Mouse (Mus musculus) embryonic fibroblast, embryonic 13.5 days (primary cell): ENCODE measurements around the gene Fcmr. TPM values are rescaled to one million over a fixed set of nuclear protein-coding genes. Genes with fewer than 3 reads are reported as not detected.
A peak's percentile ranks its signal among the peaks of the same experiment; 100 is the strongest.

ENCODE experiments used
- H3K27ac ChIP-seq: 2 replicates; pipeline ENCODE4 v1.5.1; 2012; ENCODE audit warnings: low read length, control low read depth, inconsistent platforms; ENCODE audit not compliant: insufficient read depth
- H3K4me1 ChIP-seq: 2 replicates; pipeline ENCODE4 v1.6.1; 2011; ENCODE audit warnings: low read length; ENCODE audit not compliant: control insufficient read depth, insufficient read depth
- H3K4me3 ChIP-seq: 2 replicates; pipeline ENCODE4 v1.5.1; 2011; ENCODE audit warnings: mild to moderate bottlenecking, control low read depth, low read length; ENCODE audit not compliant: insufficient read depth
- CTCF ChIP-seq: IDR thresholded peaks from 2 replicates; pipeline ENCODE4 v1.5.1; 2011; ENCODE audit warnings: mild to moderate bottlenecking, control low read depth, low read length, moderate library complexity, borderline replicate concordance; ENCODE audit not compliant: insufficient read depth
- POLR2A ChIP-seq: IDR thresholded peaks from 2 replicates; pipeline ENCODE4 v1.6.1; 2011; ENCODE audit warnings: low read depth, mild to moderate bottlenecking, control low read depth, low read length, moderate library complexity
- polyA plus RNA-seq: library from polyadenylated mRNA; stranded (reverse); fragments of >200 nt; gene quantifications from 2 replicates; pipeline ENCODE4 v1.2.4, GENCODE M21; 2011; ENCODE audit warnings: low read depth; ENCODE audit not compliant: missing spikeins, insufficient read length

Gene Fcmr
- polyA plus RNA-seq, 1 experiment: not detected

DNA sequence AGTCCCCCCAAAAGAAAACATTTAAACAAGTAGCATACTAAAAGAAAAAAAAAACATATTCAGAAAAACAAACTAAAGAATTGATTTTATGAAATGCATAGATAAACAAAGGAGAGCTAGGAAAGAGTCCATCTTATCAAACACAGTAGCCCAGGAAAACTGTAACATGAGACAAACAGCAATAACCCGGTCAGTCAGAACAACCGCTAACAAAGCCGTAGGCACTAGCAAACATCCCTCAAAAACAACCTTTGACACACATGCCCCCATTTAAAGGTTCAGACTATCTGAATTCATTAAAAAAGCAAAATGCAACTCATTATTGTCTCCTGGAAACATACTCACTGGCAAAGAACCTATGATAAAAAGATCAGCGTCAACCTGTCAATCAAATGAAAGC lies 8.0 kb upstream of the Fcmr start:
- Histone ChIP-seq H3K4me1 (no peaks in the 10 kb centered on the region), H3K4me3 (no peak overlapping the region), H3K27ac (no peak overlapping the region)
- TF ChIP-seq POLR2A (no peak), CTCF (no peak)

DNA sequence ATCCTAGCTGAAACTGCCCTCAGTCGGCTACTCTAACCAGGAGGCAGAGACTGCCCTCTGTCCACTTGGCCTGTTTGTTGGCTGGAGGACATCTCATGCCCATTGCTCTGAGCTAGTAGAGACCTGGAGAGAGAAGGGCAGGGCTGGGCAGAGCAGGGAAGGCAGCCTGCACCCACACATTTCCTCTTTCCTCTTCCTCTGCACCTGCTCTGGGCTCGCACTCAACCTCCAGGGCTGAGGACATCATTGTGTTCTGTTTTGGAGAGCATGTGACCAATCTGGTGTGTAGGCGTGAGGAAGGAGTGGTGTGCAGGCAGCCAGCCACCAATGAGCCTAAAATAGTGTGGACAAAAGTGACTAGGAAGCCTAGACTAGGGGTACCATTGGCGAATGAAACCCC lies 1.2 kb upstream of the Fcmr start:
- no peaks in the 10 kb centered on the region for H3K4me1 ChIP-seq
- H3K4me3 ChIP-seq: no peak overlapping the region
- no peak for TF ChIP-seq POLR2A
- TF ChIP-seq CTCF: no peak
- no peak overlapping the region for H3K27ac ChIP-seq

- TF ChIP-seq CTCF: no peak
- no peak for TF ChIP-seq POLR2A
- no peak overlapping the region for H3K4me3 ChIP-seq
- H3K4me1 ChIP-seq: no peaks in the 10 kb centered on the region
- no peak overlapping the region for H3K27ac ChIP-seq
Measured at GRCm38 (mm10) chr1:130864741-130865140, 728 bp upstream of the Fcmr start.

DNA sequence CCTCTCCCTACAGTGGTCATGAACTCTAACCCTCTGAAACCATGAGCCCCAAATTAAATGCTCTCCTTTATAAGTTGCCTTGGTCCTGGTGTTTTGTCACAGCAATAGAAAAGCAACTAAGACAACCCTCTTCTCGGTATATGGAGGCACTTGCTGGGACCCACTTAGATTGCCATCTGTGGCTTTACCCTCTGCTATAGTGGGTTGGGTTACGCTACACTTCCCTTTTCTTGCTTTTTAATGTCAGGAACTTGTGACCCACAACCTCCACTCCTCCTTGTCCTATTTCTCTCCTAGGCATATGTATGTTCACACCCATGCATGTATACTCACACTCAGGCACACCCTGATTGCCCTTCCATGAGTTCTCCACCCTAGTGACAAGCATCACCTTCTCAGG lies 7.4 kb downstream of the Fcmr start:
- no peak overlapping the region for H3K27ac ChIP-seq
- H3K4me1 ChIP-seq: no peaks in the 10 kb centered on the region
- no peak overlapping the region for H3K4me3 ChIP-seq
- TF ChIP-seq POLR2A: no peak

- no peak overlapping the region for H3K4me3 ChIP-seq
- no peak for TF ChIP-seq POLR2A
- TF ChIP-seq CTCF: peak; percentile 29; the same call in 1 of the 2 replicates
- no peak overlapping the region for H3K27ac ChIP-seq
Measured at GRCm38 (mm10) chr1:130875139-130875538, 9.7 kb downstream of the Fcmr start.

DNA sequence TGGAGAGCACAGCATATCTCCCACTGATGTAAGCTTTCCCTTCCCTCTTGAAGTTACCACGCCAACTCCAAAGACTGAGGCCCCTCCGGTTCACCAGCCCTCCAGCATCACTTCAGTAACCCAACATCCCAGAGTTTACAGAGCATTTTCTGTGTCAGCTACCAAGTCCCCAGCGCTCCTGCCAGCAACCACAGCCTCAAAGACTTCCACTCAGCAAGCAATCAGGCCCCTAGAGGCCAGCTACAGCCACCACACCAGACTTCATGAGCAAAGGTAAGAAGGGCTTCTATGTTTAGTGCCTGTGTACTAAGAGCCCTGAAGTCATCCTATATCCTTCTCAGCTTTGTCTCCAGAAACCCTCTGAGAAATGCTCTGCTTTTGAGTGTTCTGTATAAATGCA lies 10.4 kb downstream of the Fcmr start:
- H3K4me1 ChIP-seq: no peaks in the 10 kb centered on the region
- no peak overlapping the region for H3K4me3 ChIP-seq
- H3K27ac ChIP-seq: no peak overlapping the region
- TF ChIP-seq CTCF (no peak), POLR2A (no peak)

More at GRCm38 (mm10) chr1:130875139-130875538, 9.7 kb downstream of the Fcmr start:
- no peaks in the 10 kb centered on the region for H3K4me1 ChIP-seq

DNA sequence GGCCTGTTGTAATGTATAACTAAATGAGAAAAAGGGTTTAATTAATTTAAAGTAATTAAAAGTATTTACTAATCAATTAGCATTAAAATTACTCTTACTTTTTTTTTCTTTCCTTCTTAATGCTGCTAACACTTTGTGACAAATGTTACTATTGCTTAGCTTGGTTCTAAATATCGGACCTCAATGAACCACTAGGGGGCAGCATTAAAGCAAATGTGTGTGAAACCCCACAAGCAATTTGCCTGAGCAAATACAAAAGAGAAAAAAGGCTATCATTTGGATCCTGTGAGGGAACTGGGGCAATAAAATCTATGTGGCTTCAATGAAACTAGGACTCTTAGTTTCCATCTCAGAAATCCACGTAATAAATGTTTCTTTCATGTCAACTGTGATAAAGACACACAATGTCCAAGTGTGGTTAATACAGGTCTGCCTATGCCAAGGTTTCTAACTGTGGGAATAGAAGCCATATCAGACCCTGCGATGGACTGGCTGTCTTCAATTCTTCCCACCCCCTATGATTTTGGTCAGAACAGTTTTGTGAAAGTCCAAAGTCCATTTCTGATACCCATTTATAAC lies 11.6 kb downstream of the Fcmr start:
- no peak overlapping the region for H3K27ac ChIP-seq
- no peaks in the 10 kb centered on the region for H3K4me1 ChIP-seq
- TF ChIP-seq POLR2A (no peak), CTCF (no peak)
- H3K4me3 ChIP-seq: no peak overlapping the region

- Histone ChIP-seq H3K4me1 (no peaks in the 10 kb centered on the region), H3K27ac (no peak overlapping the region), H3K4me3 (no peak overlapping the region)
- TF ChIP-seq CTCF: no peak
- TF ChIP-seq POLR2A: no peak
Measured at GRCm38 (mm10) chr1:130877889-130878614, 12.6 kb downstream of the Fcmr start.

DNA sequence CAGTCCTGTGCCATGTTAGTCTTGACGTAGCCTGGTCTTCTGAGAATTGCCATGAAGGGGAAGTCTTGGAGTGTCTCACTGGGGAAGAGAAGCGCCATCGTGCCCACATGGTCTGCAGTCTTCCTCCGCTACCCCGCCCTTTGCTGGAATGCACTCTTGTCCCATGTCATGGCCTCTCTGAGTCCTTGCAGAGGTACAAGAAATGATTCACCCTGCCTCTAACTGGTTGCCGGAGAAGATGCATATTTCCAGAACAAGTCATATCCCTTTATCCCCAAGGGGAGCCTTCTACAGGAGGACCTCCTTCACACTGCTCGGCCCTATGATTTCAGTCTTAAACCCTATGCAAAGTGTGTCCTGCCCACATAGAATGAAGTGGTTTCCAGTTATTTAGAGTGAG lies 14.5 kb downstream of the Fcmr start:
- TF ChIP-seq POLR2A: no peak
- no peak for TF ChIP-seq CTCF
- H3K4me1 ChIP-seq: no peaks in the 10 kb centered on the region
- no peak overlapping the region for H3K4me3 ChIP-seq
- no peak overlapping the region for H3K27ac ChIP-seq

- Histone ChIP-seq H3K4me3 (no peak overlapping the region), H3K4me1 (no peaks in the 10 kb centered on the region), H3K27ac (no peak overlapping the region)
- TF ChIP-seq POLR2A (no peak), CTCF (no peak)
Measured at GRCm38 (mm10) chr1:130883146-130883545, 17.7 kb downstream of the Fcmr start.

DNA sequence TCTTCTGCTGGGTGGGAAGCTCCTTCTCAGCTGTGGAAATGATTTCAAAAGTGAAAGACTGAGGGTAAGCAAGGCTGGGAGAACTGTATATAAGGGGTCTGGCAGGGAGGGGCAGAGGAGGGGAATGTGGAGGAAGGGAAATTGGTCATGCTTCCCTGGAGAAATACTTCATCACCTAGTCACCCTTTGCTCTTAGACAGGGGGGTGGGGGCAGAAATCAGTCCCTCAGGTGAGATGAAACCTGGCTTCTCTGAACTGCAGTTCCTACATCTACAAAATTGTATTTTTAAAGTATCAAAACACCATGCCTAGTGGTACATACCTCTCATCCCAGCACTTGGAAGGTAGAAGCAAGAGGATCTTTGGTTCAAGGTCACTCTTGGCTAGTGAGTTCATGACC lies 21.9 kb downstream of the Fcmr start, which contains the start of gene Il24:
TSS of gene Il24 (minus strand) at position 101 of the 400 bp plus-strand sequence.
- Histone ChIP-seq H3K4me3 (no peak within 1 kb of the TSS), H3K4me1 (no peaks in the 10 kb centered on the region), H3K27ac (no peak within 1 kb of the TSS)
- TF ChIP-seq POLR2A (no peak), CTCF (no peak)

DNA sequence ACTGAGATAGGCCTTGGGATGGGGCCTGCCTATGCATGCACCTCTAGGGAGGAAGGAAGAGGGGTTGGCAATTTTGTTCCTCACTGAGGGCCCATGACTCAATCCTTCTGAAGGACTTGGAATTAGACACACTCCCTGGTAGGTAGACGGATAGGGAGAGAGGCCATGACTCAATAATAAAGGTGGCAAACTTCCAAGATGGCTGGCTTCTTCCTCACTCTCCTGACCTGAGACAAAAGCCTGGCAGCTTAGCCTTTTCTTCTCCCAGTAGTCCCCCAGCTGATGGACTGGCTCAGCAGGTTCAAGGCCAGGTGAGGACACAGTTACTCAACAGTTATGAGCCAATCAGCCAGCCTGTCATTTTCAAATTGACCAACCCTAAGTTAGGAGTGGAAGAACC lies 27.0 kb downstream of the Fcmr start:
- no peaks in the 10 kb centered on the region for H3K4me1 ChIP-seq
- no peak overlapping the region for H3K4me3 ChIP-seq
- H3K27ac ChIP-seq: no peak overlapping the region
- TF ChIP-seq CTCF (no peak), POLR2A (no peak)
